Mouse (Mus musculus) midbrain, embryonic 11.5 days (tissue): ENCODE results near the gene Myl6. TPM values are rescaled to one million over a fixed set of nuclear protein-coding genes. Genes with fewer than 3 reads are reported as not detected.

Experiments
- ATAC-seq: fragments of 200-750 bp; cut with Nextera tagmentation; 2 replicates; pipeline ENCODE4 v1.8.0; 2017; ENCODE audit warnings: moderate TSS enrichment, moderate library complexity; ENCODE audit not compliant: low FRiP score
- DNase-seq: peaks from one replicate; pipeline ENCODE4 v3.0.0; 2015; ENCODE audit warnings: low spot score; ENCODE audit errors: missing footprints
- H3K27ac ChIP-seq: fragments of 300-500 bp; sonication (generic); 2 replicates; pipeline ENCODE4 v1.5.1; 2014; ENCODE audit warnings: low read depth, low read length
- H3K27me3 ChIP-seq: fragments of 300-500 bp; sonication (generic); 2 replicates; pipeline ENCODE4 v1.6.1; 2014; ENCODE audit warnings: mild to moderate bottlenecking, low read length, moderate library complexity, mixed read lengths; ENCODE audit not compliant: control insufficient read depth, insufficient read depth
- H3K36me3 ChIP-seq: fragments of 300-500 bp; sonication (generic); 2 replicates; pipeline ENCODE4 v1.6.1; 2014; ENCODE audit warnings: mild to moderate bottlenecking, low read length, moderate library complexity, mixed read lengths; ENCODE audit not compliant: control insufficient read depth, insufficient read depth
- H3K4me1 ChIP-seq: fragments of 300-500 bp; sonication (generic); 2 replicates; pipeline ENCODE4 v1.6.1; 2014; ENCODE audit warnings: low read length; ENCODE audit not compliant: control insufficient read depth, insufficient read depth
- H3K4me2 ChIP-seq: fragments of 300-500 bp; sonication (generic); 2 replicates; pipeline ENCODE4 v1.6.1; 2014; ENCODE audit warnings: mild to moderate bottlenecking, moderate library complexity
- H3K4me3 ChIP-seq: fragments of 300-500 bp; sonication (generic); 2 replicates; pipeline ENCODE4 v1.5.1; 2014; ENCODE audit warnings: low read depth, low read length
- H3K9ac ChIP-seq: fragments of 300-500 bp; sonication (generic); 2 replicates; pipeline ENCODE4 v1.6.1; 2014; ENCODE audit warnings: low read length
- H3K9me3 ChIP-seq: fragments of 300-500 bp; sonication (generic); 2 replicates; pipeline ENCODE4 v1.6.1; 2016; ENCODE audit warnings: low read length; ENCODE audit not compliant: control insufficient read depth
- WGBS: fragments of 180-500 bp; shearing (Covaris S2); extraction: QIAGEN DNeasy Blood & Tissue Kit; methylation state at CpG from one replicate; pipeline ENCODE4 v1.1.7; 2014; 5-methylcytosine and 5-hydroxymethylcytosine counted together
- polyA plus RNA-seq: library from polyadenylated mRNA; unstranded; fragments of >200 nt; fragmentation: Nextera tagmentation; extraction: Ambion mirVana; gene quantifications from 2 replicates; pipeline ENCODE4 v1.2.1, GENCODE M21; 2014

The Myl6 gene
- 683 and 746 TPM in 2 replicates for polyA plus RNA-seq

DNA sequence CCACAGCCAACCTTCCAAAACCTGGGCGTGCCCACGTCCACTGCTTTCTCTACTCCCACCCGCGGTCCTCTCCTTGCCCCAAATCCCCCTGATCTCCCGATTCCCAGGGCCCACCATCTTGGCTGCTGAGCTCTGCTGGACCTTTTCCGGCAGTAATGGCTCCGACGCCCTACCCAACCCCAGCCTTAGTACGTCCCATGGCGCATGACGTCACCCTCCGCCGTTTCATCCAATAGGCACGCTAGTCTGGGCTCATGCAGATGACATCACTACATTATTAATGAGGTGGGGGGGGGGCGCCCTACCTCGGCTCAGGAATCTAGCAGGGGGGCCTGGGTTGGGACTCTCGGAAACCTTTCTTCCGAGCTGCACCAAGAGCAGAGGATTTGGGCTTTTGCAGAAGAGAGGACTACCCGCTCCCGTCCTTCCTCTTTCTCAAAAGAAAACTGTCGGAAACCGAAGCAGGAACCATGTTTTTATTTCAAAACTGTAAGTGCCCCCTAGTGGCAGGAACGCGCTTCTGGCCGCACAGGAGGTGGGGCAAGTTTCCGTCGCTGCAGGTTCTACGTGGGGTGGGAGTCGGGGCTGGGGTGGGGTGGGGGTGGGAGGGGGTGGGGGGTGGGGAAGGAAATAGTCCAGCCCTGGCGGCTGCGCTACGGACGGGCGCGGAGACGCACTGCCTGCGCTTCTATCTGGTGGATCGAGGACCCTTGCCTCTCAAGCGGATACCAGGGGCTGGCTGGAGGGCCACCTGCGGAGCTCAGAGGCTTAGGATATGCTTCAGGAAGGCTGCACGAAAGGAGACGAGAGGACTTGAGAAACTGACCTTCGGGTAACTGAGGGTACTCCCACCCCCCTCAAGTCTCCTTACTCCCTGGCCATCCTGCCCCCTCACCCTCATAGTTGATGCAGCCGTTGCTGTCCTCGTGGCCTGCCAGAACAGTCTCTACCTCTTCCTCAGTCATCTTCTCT is at the start of gene Myl6:
TSS of gene Myl6 (minus strand) at position 451 of the 972 bp plus-strand sequence.
- Histone ChIP-seq H3K4me3 (peak within 1 kb of the TSS; percentile 68), H3K4me1 (peaks cover 25% of the 10 kb centered on the region), H3K9ac (peak within 1 kb of the TSS; percentile 90), H3K27ac (peak within 1 kb of the TSS; percentile 76), H3K9me3 (no peaks in the 10 kb centered on the region), H3K36me3 (peaks cover 16% of the 10 kb centered on the region), H3K27me3 (no peaks in the 10 kb centered on the region), H3K4me2 (peak within 1 kb of the TSS; percentile 80)
- peak; percentile 99 for DNase-seq
- WGBS = 0% methylated on average over 45 of the region's 45 CpGs
- ATAC-seq = peak; percentile 94

DNA sequence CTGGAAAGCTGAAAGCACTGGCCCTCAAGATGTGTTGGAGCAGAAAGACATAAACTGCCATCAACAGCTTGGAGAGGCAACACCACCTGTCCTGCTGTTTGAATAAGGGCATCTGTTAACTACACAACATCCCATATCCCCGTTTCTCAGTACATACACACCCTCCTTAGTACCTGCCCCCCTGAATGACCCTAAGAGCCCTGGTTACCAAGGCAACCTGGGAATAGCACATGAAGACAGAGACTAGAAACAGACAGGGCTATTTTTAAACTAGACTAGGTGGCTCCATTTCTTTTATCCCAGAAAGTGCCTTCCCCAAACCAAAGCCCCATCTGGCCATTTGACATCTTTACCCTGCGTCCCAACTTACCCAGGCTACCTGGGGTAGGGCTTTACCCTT is 49.2 kb upstream of the Myl6 start:
- 84% methylated on average over 2 of the region's 2 CpGs for WGBS
- H3K27ac ChIP-seq = no peak overlapping the region
- peaks cover 23% of the 10 kb centered on the region for H3K36me3 ChIP-seq

GRCm38 (mm10) chr10:128538340-128538870 is 44.5 kb upstream of the Myl6 start:
- H3K27me3 ChIP-seq = no peaks in the 10 kb centered on the region
- no peak for DNase-seq
- H3K4me2 ChIP-seq = no peak overlapping the region
- no peak overlapping the region for H3K27ac ChIP-seq
- 100% methylated on average over 1 of the region's 1 CpGs for WGBS
- no peak overlapping the region for H3K4me3 ChIP-seq
- peaks cover 6% of the 10 kb centered on the region; the same call in 1 of the 2 replicates for H3K36me3 ChIP-seq
- no peaks in the 10 kb centered on the region; the same call in none of the 2 replicates for H3K4me1 ChIP-seq
- ATAC-seq = no peak
- no peak overlapping the region for H3K9ac ChIP-seq
- H3K9me3 ChIP-seq = no peaks in the 10 kb centered on the region

More for the DNA sequence above, 49.2 kb upstream of the Myl6 start:
- no peak overlapping the region for H3K4me2 ChIP-seq
- H3K9me3 ChIP-seq = no peaks in the 10 kb centered on the region
- no peak overlapping the region for H3K9ac ChIP-seq
- ATAC-seq (no peak), DNase-seq (no peak)
- peaks cover 9% of the 10 kb centered on the region for H3K4me1 ChIP-seq
- no peak overlapping the region for H3K4me3 ChIP-seq
- no peaks in the 10 kb centered on the region for H3K27me3 ChIP-seq

GRCm38 (mm10) chr10:128536266-128536940 is 42.5 kb upstream of the Myl6 start:
- Histone ChIP-seq H3K4me2 (peak overlapping the region; percentile 32), H3K4me1 (no peaks in the 10 kb centered on the region; the same call in none of the 2 replicates), H3K9ac (no peak overlapping the region), H3K9me3 (no peaks in the 10 kb centered on the region), H3K27me3 (no peaks in the 10 kb centered on the region), H3K4me3 (peak overlapping the region; percentile 9; the same call in 1 of the 2 replicates), H3K27ac (no peak overlapping the region), H3K36me3 (no peaks in the 10 kb centered on the region)
- peak; percentile 93 for ATAC-seq
- DNase-seq = peak; percentile 98
- WGBS = 15% methylated on average over 18 of the region's 18 CpGs

DNA sequence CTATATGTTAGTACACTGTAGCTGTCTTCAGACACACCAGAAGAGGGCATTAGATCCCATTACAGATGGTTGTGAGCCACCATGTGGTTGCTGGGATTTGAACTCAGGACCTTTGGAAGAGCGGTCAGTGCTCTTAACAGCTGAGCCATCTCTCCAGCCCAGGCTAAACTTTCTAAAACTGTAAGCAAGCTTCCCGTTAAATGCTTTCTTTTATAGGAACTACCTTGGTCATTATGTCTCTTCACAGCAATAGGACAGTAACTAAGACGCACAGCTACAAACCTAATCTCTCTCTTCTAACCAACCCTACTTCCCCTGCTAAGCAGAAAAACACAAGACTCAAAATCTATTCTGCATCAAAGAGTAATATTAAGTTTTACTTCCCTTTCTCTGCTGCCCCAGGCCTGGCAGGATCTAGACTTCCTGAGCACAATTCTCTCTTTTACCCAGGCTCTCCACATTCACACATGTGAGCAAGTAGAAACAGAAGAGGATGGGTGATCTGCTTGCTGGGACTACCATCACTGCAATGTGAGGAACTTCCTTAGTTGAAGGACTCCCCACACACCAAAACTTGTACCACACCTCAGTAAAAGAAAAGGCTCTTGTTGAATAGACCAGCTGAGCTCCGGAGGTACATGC is 41.8 kb upstream of the Myl6 start:
- WGBS = 79% methylated on average over 4 of the region's 4 CpGs

DNA sequence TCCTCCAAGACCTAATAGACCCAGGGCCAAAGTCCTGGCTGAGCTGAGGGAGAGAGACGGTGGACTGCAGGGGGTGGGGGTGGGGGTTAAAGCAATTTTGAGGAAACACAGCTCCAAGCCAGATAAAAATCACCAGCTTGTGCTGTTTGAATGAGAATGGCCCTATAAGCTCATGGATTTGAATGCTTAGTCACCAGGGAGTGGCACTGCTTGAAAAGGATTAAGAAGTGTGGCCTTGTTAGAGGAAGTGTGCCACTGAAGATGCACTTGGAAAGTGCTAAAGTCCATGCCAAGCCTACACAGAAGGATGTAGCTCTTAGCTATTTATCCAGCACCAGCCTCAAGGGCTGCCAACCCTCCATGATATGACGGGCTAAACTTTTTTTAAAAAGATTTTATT is 41.3 kb upstream of the Myl6 start:
- DNase-seq = no peak
- ATAC-seq = no peak
- H3K4me3 ChIP-seq = no peak overlapping the region

More for the DNA sequence above, 41.8 kb upstream of the Myl6 start:
- no peaks in the 10 kb centered on the region for H3K9me3 ChIP-seq
- DNase-seq (no peak), ATAC-seq (no peak; the same call in 1 of the 2 replicates)
- no peaks in the 10 kb centered on the region for H3K36me3 ChIP-seq
- no peak overlapping the region for H3K27ac ChIP-seq
- peak overlapping the region; percentile 32 for H3K4me2 ChIP-seq
- H3K27me3 ChIP-seq = no peaks in the 10 kb centered on the region
- H3K4me1 ChIP-seq = no peaks in the 10 kb centered on the region; the same call in none of the 2 replicates
- no peak overlapping the region for H3K9ac ChIP-seq
- peak overlapping the region; percentile 9; the same call in 1 of the 2 replicates for H3K4me3 ChIP-seq

GRCm38 (mm10) chr10:128526366-128527356 is 32.7 kb upstream of the Myl6 start:
- ATAC-seq (peak; percentile 26; the same call in 1 of the 2 replicates), DNase-seq (peak; percentile 87)
- peak overlapping the region; percentile 68; the same call in 1 of the 2 replicates for H3K9ac ChIP-seq
- 0 out of 2 replicates have a peak, but pooled peaks cover 5% of the 10 kb centered on the region for H3K4me1 ChIP-seq
- H3K4me2 ChIP-seq = peak overlapping the region; percentile 100
- WGBS = 33% methylated on average over 28 of the region's 28 CpGs
- H3K27ac ChIP-seq = no peak overlapping the region
- peak overlapping the region; percentile 72 for H3K4me3 ChIP-seq
- no peaks in the 10 kb centered on the region for H3K36me3 ChIP-seq
- peaks cover 21% of the 10 kb centered on the region for H3K27me3 ChIP-seq
- no peaks in the 10 kb centered on the region for H3K9me3 ChIP-seq

More for the DNA sequence above, 41.3 kb upstream of the Myl6 start:
- H3K27ac ChIP-seq = no peak overlapping the region
- WGBS = 78% methylated on average over 2 of the region's 2 CpGs
- no peaks in the 10 kb centered on the region for H3K36me3 ChIP-seq
- H3K27me3 ChIP-seq = no peaks in the 10 kb centered on the region
- H3K4me2 ChIP-seq = no peak overlapping the region
- no peak overlapping the region for H3K9ac ChIP-seq
- no peaks in the 10 kb centered on the region; the same call in none of the 2 replicates for H3K4me1 ChIP-seq
- no peaks in the 10 kb centered on the region for H3K9me3 ChIP-seq
